Comparison of ENCODE assay signal across 8 mouse cellular contexts in the genomic region with DNA sequence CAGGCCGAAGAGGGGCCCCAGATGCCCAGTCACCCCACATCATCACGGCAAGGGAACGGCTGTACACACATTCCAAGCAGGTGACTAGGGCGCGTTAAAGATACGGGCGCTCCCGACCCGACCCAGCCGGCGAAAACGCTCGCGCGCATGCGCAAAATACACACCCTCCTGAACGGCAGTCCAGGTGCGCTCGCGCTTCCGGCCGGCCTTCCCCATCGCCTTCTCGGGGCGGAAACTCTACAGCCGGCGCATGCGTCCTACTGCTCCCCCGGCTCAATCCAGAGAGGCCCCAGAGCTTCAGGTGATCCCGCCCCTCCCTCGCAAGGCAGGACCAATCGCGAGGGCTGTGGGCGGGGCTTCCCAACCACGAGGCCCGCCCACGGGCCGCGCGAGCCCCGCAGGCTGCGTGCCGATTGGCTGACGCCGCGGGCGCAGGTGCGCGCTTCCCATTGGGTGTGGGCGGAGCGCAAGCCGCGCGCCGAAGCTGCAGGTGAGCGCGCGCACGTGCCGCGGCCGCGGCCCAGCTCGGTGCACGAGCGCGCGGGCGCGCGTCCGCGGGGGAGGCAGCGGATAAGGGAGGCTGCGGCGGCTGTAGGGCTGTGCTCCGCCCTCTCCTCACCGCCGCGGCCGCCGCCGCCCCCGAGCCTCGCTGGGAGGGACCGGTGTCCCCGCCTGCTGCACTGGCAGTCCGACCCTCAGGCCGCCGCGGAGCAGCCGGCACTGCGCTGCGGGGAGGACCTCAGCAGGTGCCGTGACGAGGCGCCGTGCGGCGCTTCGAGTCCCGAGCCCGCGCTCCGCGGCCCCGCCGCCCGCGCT. TPM values are rescaled to one million over a fixed set of nuclear protein-coding genes. Genes with fewer than 3 reads are reported as not detected.
DNase-seq lines count a peak whose midpoint lies in the region; ATAC-seq and TF ChIP-seq lines count a peak whose summit lies in the region.

A gene (plus strand): TSS at position 574 of the 816 bp plus-strand sequence.

- peak; percentile 78 for TF ChIP-seq POLR2A in testis, adult 2 months (IDR thresholded peaks at IDR 0.05; ENCODE audit: control insufficient read depth, low read depth, low read length)

- H3K9ac ChIP-seq in forebrain, embryonic 12.5 days, result peak within 1 kb of the TSS; percentile 84
- peak within 1 kb of the TSS; percentile 71 for H3K9ac ChIP-seq in heart, postnatal 0 days (replicated peaks; ENCODE audit: low read depth, low read length)
- peak within 1 kb of the TSS; percentile 69 for H3K9ac ChIP-seq in liver, embryonic 16.5 days (ENCODE audit: low read depth, low read length)
- H3K9ac ChIP-seq in neural tube, embryonic 13.5 days, result peak within 1 kb of the TSS; percentile 87

- H3K4me1 ChIP-seq in E14TG2a.4 (replicated peaks; ENCODE audit: low read depth, low read length), result peaks cover 47% of the 10 kb centered on the region
- H3K4me1 ChIP-seq in forebrain, embryonic 12.5 days, result peaks cover 23% of the 10 kb centered on the region
- 0 out of 2 replicates have a peak, but pooled peaks cover 11% of the 10 kb centered on the region for H3K4me1 ChIP-seq in heart, postnatal 0 days (ENCODE audit: control insufficient read depth, insufficient read depth)
- peaks cover 17% of the 10 kb centered on the region for H3K4me1 ChIP-seq in liver, embryonic 16.5 days (ENCODE audit: control insufficient read depth, low read depth, low read length)
- H3K4me1 ChIP-seq in neural tube, embryonic 13.5 days (replicated peaks), result peaks cover 20% of the 10 kb centered on the region
- H3K4me1 ChIP-seq in testis, adult 2 months (ENCODE audit: control insufficient read depth, insufficient read depth, low read length), result peaks cover 21% of the 10 kb centered on the region

- H3K36me3 ChIP-seq in E14TG2a.4 (ENCODE audit: insufficient read depth, low read length), result peaks cover 5% of the 10 kb centered on the region
- H3K36me3 ChIP-seq in forebrain, embryonic 12.5 days (replicated peaks), result no peaks in the 10 kb centered on the region
- H3K36me3 ChIP-seq in heart, postnatal 0 days (replicated peaks; ENCODE audit: control insufficient read depth, insufficient read depth, low read length), result no peaks in the 10 kb centered on the region
- no peaks in the 10 kb centered on the region for H3K36me3 ChIP-seq in liver, embryonic 16.5 days (ENCODE audit: control insufficient read depth, insufficient read depth)
- H3K36me3 ChIP-seq in neural tube, embryonic 13.5 days, result no peaks in the 10 kb centered on the region
- no peaks in the 10 kb centered on the region for H3K36me3 ChIP-seq in testis, adult 2 months (ENCODE audit: control insufficient read depth, insufficient read depth, low read length)

- peak; percentile 97 for ATAC-seq in forebrain, embryonic 12.5 days (ENCODE audit: low FRiP score)
- ATAC-seq in heart, postnatal 0 days (ENCODE audit: insufficient read depth, low read depth), result peak; percentile 94
- peak; percentile 89 for ATAC-seq in liver, embryonic 16.5 days (ENCODE audit: low read depth)
- ATAC-seq in neural tube, embryonic 13.5 days (ENCODE audit: low read depth), result peak; percentile 95

- H3K4me2 ChIP-seq in forebrain, embryonic 12.5 days, result peak within 1 kb of the TSS; percentile 96
- H3K4me2 ChIP-seq in heart, postnatal 0 days (ENCODE audit: low read depth, low read length), result peak within 1 kb of the TSS; percentile 99
- H3K4me2 ChIP-seq in liver, embryonic 16.5 days (ENCODE audit: low read depth, low read length), result peak within 1 kb of the TSS; percentile 98
- peak within 1 kb of the TSS; percentile 79 for H3K4me2 ChIP-seq in neural tube, embryonic 13.5 days

- peak within 1 kb of the TSS; percentile 78 for H3K27ac ChIP-seq in forebrain, embryonic 12.5 days
- H3K27ac ChIP-seq in heart, postnatal 0 days (ENCODE audit: low read depth), result peak within 1 kb of the TSS; percentile 81
- peak within 1 kb of the TSS; percentile 46; the same call in 1 of the 2 replicates for H3K27ac ChIP-seq in liver, embryonic 16.5 days (ENCODE audit: low read length)
- peak within 1 kb of the TSS; percentile 90 for H3K27ac ChIP-seq in neural tube, embryonic 13.5 days (replicated peaks)
- H3K27ac ChIP-seq in testis, adult 2 months (ENCODE audit: control insufficient read depth, insufficient read depth, low read depth, low read length), result peak within 1 kb of the TSS; percentile 85

- under 1% methylated on average over 88 of the region's 110 CpGs for WGBS in forebrain, embryonic 12.5 days
- under 1% methylated on average over 96 of the region's 110 CpGs for WGBS in heart, postnatal 0 days
- WGBS in liver, embryonic 16.5 days (ENCODE audit: insufficient replicate concordance), result under 1% methylated on average over 67 of the region's 110 CpGs
- under 1% methylated on average over 101 of the region's 110 CpGs for WGBS in neural tube, embryonic 13.5 days

- no peak for TF ChIP-seq CTCF in E14TG2a.4 (conservative IDR thresholded peaks at IDR 0.05; ENCODE audit: low read length)
- TF ChIP-seq CTCF in heart, postnatal 0 days (IDR thresholded peaks at IDR 0.05; ENCODE audit: low read depth), result no peak
- TF ChIP-seq CTCF in testis, adult 2 months (IDR thresholded peaks at IDR 0.05; ENCODE audit: control insufficient read depth, insufficient read depth, insufficient replicate concordance, low read depth, low read length), result no peak

- TF ChIP-seq EP300 in heart, postnatal 0 days (IDR thresholded peaks at IDR 0.05; ENCODE audit: low read depth), result no peak

- no peaks in the 10 kb centered on the region for H3K9me3 ChIP-seq in E14TG2a.4 (ENCODE audit: low read length)
- H3K9me3 ChIP-seq in forebrain, embryonic 12.5 days, result no peaks in the 10 kb centered on the region
- H3K9me3 ChIP-seq in heart, postnatal 0 days (replicated peaks; ENCODE audit: control insufficient read depth, low read length), result no peaks in the 10 kb centered on the region
- H3K9me3 ChIP-seq in liver, embryonic 16.5 days (replicated peaks; ENCODE audit: control insufficient read depth, low read length), result no peaks in the 10 kb centered on the region
- no peaks in the 10 kb centered on the region for H3K9me3 ChIP-seq in neural tube, embryonic 13.5 days

- H3K27me3 ChIP-seq in E14TG2a.4 (ENCODE audit: insufficient read depth, low read length), result peaks cover 15% of the 10 kb centered on the region
- peaks cover 21% of the 10 kb centered on the region for H3K27me3 ChIP-seq in forebrain, embryonic 12.5 days
- H3K27me3 ChIP-seq in heart, postnatal 0 days (ENCODE audit: control insufficient read depth, insufficient read depth, low read length), result 0 out of 2 replicates have a peak, but pooled peaks cover 8% of the 10 kb centered on the region
- H3K27me3 ChIP-seq in liver, embryonic 16.5 days (ENCODE audit: control insufficient read depth, insufficient read depth, low read depth, low read length), result peaks cover 14% of the 10 kb centered on the region
- H3K27me3 ChIP-seq in neural tube, embryonic 13.5 days, result peaks cover 20% of the 10 kb centered on the region
- no peaks in the 10 kb centered on the region for H3K27me3 ChIP-seq in testis, adult 2 months (ENCODE audit: control insufficient read depth, insufficient read depth, low read length)

- peak within 1 kb of the TSS; percentile 88 for H3K4me3 ChIP-seq in E14TG2a.4 (replicated peaks; ENCODE audit: low read length)
- peak within 1 kb of the TSS; percentile 83 for H3K4me3 ChIP-seq in forebrain, embryonic 12.5 days (replicated peaks)
- peak within 1 kb of the TSS; percentile 86 for H3K4me3 ChIP-seq in heart, postnatal 0 days (ENCODE audit: low read depth, low read length)
- peak within 1 kb of the TSS; percentile 69 for H3K4me3 ChIP-seq in liver, embryonic 16.5 days (ENCODE audit: low read depth, low read length)
- H3K4me3 ChIP-seq in neural tube, embryonic 13.5 days, result peak within 1 kb of the TSS; percentile 66
- H3K4me3 ChIP-seq in testis, adult 2 months (ENCODE audit: control insufficient read depth, low read depth, low read length), result peak within 1 kb of the TSS; percentile 96

- DNase-seq in c-Kit-positive CD71-positive TER-119-positive erythroid progenitor cells, embryonic 14.5 days (ENCODE audit: low spot score), result peak; percentile 97
- DNase-seq in heart, postnatal 0 days (ENCODE audit: low spot score), result peak; percentile 93
- DNase-seq in kidney, postnatal 4 days, result peak; percentile 94 to 97

RNA-seq across cellular contexts. Expression of the gene that starts here (rescaled TPM):
- 11.4 and 13.5 TPM in 2 replicates for polyA plus RNA-seq in forebrain, embryonic 12.5 days (2016; fragmentation: Nextera tagmentation; extraction: Ambion mirVana)
- 4.4 and 6.5 TPM in 2 replicates for total RNA-seq in heart, postnatal 0 days (2014; rRNA removed; ENCODE audit: low replicate concordance)
- 3.3 and 3.5 TPM in 2 replicates for polyA plus RNA-seq in heart, postnatal 0 days (2015; fragmentation: Nextera tagmentation; extraction: Ambion mirVana)
- polyA plus RNA-seq in liver, embryonic 16.5 days (2015; fragmentation: Nextera tagmentation; extraction: Ambion mirVana), result 2.3 and 2.7 TPM in 2 replicates
- 7.5 and 9.1 TPM in 2 replicates for polyA plus RNA-seq in neural tube, embryonic 13.5 days (2015; fragmentation: Nextera tagmentation; extraction: Ambion mirVana)
- polyA plus RNA-seq in testis, adult 2 months (2012; rRNA removed), result 5.8 and 6.9 TPM in 2 replicates

Comparison
In these comparisons a context has a peak if more than half of its experiments do, and no peak if none do; other contexts are left out.
1. Peak in every context shown above with its lines: DNase-seq, ATAC-seq, H3K4me3 ChIP-seq and H3K27ac ChIP-seq.